Mouse (Mus musculus): Measurements from ENCODE around the gene Mier3. TPM values are rescaled to one million over a fixed set of nuclear protein-coding genes. Genes with fewer than 3 reads are reported as not detected.

Mier3 gene
- polyA plus RNA-seq, 2 experiments from 2014 or later, result 15.6 to 18.9 TPM

Other genes starting within 250 kb of the Mier3 start
- gene Gpbp1, start 190.9 kb upstream of the Mier3 start, polyA plus RNA-seq (2017; shearing (Covaris generic)), result 100 to 1,000 TPM; 138 to 153 TPM
- not detected for gene Gm49496, start 131.0 kb upstream of the Mier3 start, polyA plus RNA-seq (2017; shearing (Covaris generic))
- not detected for gene Gm10198, start 88.2 kb upstream of the Mier3 start, polyA plus RNA-seq (2017; shearing (Covaris generic))
- 100 to 1,000 TPM in 1 of 2 experiments, 10 to 100 TPM in 1; 84.4 to 102 TPM for gene Map3k1, start 128.0 kb downstream of the Mier3 start, polyA plus RNA-seq (2017; shearing (Covaris generic))

Data from activated CD4-positive, CD25-positive, alpha-beta regulatory T cell, adult 4 months (primary cell).